Mouse (Mus musculus) intestine, embryonic 14.5 days (tissue): ENCODE measurements around the gene Brox. TPM values are rescaled to one million over a fixed set of nuclear protein-coding genes. Genes with fewer than 3 reads are reported as not detected.
A peak's percentile ranks its signal among the peaks of the same experiment; 100 is the strongest.
"Not testable (repeated sequence)": the region's sequence is repeated elsewhere in the genome, so short reads cannot be mapped to it uniquely, and the experiment has no call there.

Experiments used
- ATAC-seq: fragments of 200-750 bp; cut with Nextera tagmentation; replicated peaks from 2 replicates; pipeline ENCODE4 v1.8.0; 2017; ENCODE audit warnings: low read depth, moderate number of reproducible peaks, moderate TSS enrichment, moderate library complexity; ENCODE audit not compliant: low FRiP score, low TSS enrichment
- DNase-seq: peaks from one replicate; pipeline ENCODE4 v3.0.0-alpha.2; 2018; ENCODE audit warnings: low spot score
- H3K27ac ChIP-seq: fragments of 300-500 bp; sonication (generic); 2 replicates; pipeline ENCODE4 v1.5.1; 2014; ENCODE audit warnings: low read depth, mild to moderate bottlenecking, control low read depth
- H3K27me3 ChIP-seq: fragments of 300-500 bp; sonication (generic); replicated peaks from 2 replicates; pipeline ENCODE4 v1.6.1; 2014; ENCODE audit warnings: low read length, control low read depth; ENCODE audit not compliant: control insufficient read depth, insufficient read depth
- H3K36me3 ChIP-seq: fragments of 300-500 bp; sonication (generic); 2 replicates; pipeline ENCODE4 v1.6.1; 2014; ENCODE audit warnings: low read length, control low read depth; ENCODE audit not compliant: control insufficient read depth, insufficient read depth
- H3K4me1 ChIP-seq: fragments of 300-500 bp; sonication (generic); replicated peaks from 2 replicates; pipeline ENCODE4 v1.6.1; 2014; ENCODE audit warnings: low read length, control low read depth, mixed read lengths; ENCODE audit not compliant: control insufficient read depth, insufficient read depth
- H3K4me2 ChIP-seq: fragments of 300-500 bp; sonication (generic); 2 replicates; pipeline ENCODE4 v1.6.1; 2014; ENCODE audit warnings: low read length
- H3K4me3 ChIP-seq: fragments of 300-500 bp; sonication (generic); 2 replicates; pipeline ENCODE4 v1.5.1; 2014; ENCODE audit warnings: low read depth, low read length, control low read depth, mixed read lengths
- H3K9ac ChIP-seq: fragments of 300-500 bp; sonication (generic); 2 replicates; pipeline ENCODE4 v1.6.1; 2014; ENCODE audit warnings: mild to moderate bottlenecking, low read length
- H3K9me3 ChIP-seq: fragments of 300-500 bp; sonication (generic); 2 replicates; pipeline ENCODE4 v1.6.1; 2016; ENCODE audit warnings: low read length, control low read depth; ENCODE audit not compliant: control insufficient read depth
- WGBS: fragments of 180-500 bp; shearing (Covaris S2); extraction: QIAGEN DNeasy Blood & Tissue Kit; methylation state at CpG from one replicate; pipeline ENCODE4 v1.1.7; 2014; 5-methylcytosine and 5-hydroxymethylcytosine counted together
- polyA plus RNA-seq: library from polyadenylated mRNA; unstranded; fragments of >200 nt; fragmentation: Nextera tagmentation; extraction: Ambion mirVana; gene quantifications from 2 replicates; pipeline ENCODE4 v1.2.1, GENCODE M21; 2014

Gene Brox
- polyA plus RNA-seq, 1 experiment from 2014 or later, result 44.7 TPM

DNA sequence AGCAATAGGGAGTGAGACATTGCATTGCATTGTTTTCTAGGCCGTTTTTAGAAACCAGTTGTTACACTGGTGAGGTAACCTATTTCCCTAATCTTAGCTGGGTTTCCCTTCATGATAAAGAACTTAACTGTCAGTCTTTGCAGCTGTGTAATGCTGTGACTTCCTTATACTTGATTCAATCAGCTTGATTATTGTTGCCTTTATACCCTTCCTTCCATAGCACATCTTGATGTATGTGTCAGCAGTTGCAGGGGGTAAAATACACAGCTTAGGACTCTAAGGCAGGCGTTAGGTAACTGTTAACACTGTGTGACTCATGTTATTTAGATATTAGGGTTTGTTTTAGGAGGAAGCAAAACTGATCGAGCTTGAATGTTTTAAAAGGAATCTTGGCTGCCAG is 23.6 kb upstream of the Brox start:
- peaks cover 74% of the 10 kb centered on the region for H3K36me3 ChIP-seq
- 72% methylated on average over 3 of the region's 3 CpGs for WGBS
- H3K27ac ChIP-seq, result no peak overlapping the region
- H3K9me3 ChIP-seq, result no peaks in the 10 kb centered on the region
- H3K4me1 ChIP-seq, result no peaks in the 10 kb centered on the region
- no peak for DNase-seq
- no peak for ATAC-seq
- H3K27me3 ChIP-seq, result no peaks in the 10 kb centered on the region
- H3K9ac ChIP-seq, result no peak overlapping the region
- no peak overlapping the region for H3K4me2 ChIP-seq
- no peak overlapping the region for H3K4me3 ChIP-seq

DNA sequence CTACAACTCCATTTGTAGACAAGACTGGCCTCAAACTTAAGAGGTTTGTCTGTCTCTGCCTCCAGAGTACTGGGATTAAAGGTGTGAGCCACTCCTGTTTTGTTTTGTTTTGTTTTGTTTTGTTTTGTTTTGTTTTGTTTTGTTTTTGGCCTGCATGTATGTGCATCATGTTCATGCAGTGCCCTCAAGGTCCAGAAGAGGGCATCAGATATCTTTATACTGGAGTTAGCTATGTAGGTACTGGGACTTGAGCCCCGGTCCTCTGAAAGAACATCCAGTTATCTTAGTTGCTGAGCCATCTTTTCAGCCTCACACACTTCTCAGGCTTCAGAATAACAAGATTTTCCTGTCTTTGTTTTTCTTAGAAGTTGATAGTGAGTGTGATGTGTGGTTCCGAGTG is 18.7 kb upstream of the Brox start:
- DNase-seq (no peak), ATAC-seq (no peak)
- no peaks in the 10 kb centered on the region for H3K4me1 ChIP-seq
- H3K4me2 ChIP-seq, result no peak overlapping the region
- H3K27me3 ChIP-seq, result no peaks in the 10 kb centered on the region
- H3K9me3 ChIP-seq, result no peaks in the 10 kb centered on the region
- H3K4me3 ChIP-seq, result no peak overlapping the region
- peaks cover 76% of the 10 kb centered on the region for H3K36me3 ChIP-seq
- H3K27ac ChIP-seq, result no peak overlapping the region
- no peak overlapping the region for H3K9ac ChIP-seq
- WGBS, result 90% methylated on average over 2 of the region's 2 CpGs

DNA sequence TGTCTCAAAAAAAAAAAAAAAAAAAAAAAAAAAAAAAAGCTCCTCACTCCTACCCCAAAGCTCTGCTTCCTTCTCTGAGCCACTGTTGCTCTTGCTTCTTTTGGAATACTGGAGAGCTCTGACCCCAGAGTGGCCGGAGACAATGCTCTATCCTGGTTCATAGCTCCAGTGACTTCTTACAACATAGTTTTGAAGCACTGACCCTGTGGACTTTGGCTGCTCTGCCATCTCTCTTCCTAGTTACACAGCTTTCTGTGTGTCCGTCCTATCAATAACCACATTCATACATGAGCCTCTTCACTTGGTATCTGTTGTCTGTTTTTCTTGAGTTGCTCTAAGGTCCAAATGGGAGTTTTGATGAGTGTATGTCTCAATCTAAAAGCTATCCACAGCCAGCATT is 15.0 kb upstream of the Brox start:
- H3K36me3 ChIP-seq, result peaks cover 61% of the 10 kb centered on the region
- H3K4me1 ChIP-seq, result no peaks in the 10 kb centered on the region
- 92% methylated on average over 2 of the region's 2 CpGs for WGBS
- ATAC-seq (no peak), DNase-seq (no peak)
- H3K9me3 ChIP-seq, result no peaks in the 10 kb centered on the region
- H3K4me2 ChIP-seq, result no peak overlapping the region
- H3K9ac ChIP-seq, result no peak overlapping the region
- H3K27me3 ChIP-seq, result no peaks in the 10 kb centered on the region
- no peak overlapping the region for H3K27ac ChIP-seq
- H3K4me3 ChIP-seq, result no peak overlapping the region

DNA sequence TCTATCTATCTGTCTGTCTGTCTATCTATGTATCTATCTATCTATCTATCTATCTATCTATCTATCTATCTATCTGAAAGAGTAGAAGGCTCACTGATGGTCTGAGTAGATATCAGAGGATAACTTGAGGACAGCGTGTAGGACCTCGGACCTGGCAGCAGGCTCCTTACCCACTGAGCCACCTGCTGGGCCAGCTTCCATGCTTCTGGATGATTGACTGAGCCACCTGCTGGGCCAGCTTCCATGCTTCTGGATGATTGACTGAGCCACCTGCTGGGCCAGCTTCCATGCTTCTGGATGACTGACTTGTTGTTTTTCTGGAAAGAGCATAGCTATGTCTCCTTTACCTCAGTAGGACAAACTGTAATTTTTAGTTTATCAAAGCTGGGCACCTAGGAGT is 12.5 kb upstream of the Brox start:
- peaks cover 41% of the 10 kb centered on the region for H3K36me3 ChIP-seq
- DNase-seq, H3K27me3 ChIP-seq, H3K4me1 ChIP-seq, H3K9me3 ChIP-seq, H3K27ac ChIP-seq, H3K4me2 ChIP-seq, H3K9ac ChIP-seq, ATAC-seq, H3K4me3 ChIP-seq: not testable (repeated sequence)
- 83% methylated on average over 2 of the region's 2 CpGs for WGBS

DNA sequence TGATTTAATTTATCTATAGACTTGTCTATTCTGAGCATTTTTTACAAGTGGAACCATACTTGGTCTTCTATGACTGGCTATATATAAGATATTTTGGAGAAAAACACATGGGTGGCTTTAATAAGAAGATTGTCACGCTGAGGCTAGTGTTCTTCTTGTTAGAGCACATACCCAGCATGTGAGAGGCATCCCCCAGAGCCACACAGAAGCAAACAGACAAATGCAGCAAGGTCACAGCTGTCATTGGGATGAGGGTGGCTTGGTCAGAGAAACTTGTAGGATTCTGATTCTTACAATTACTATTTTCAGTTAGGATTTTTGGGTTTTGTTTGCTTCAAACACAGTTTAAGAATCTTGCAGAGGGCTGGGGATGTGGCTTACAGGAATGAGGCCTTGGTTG is 11.4 kb upstream of the Brox start:
- Histone ChIP-seq H3K27me3 (no peaks in the 10 kb centered on the region), H3K9ac (no peak overlapping the region), H3K4me1 (no peaks in the 10 kb centered on the region), H3K4me2 (no peak overlapping the region), H3K9me3 (no peaks in the 10 kb centered on the region), H3K4me3 (no peak overlapping the region), H3K27ac (no peak overlapping the region), H3K36me3 (peaks cover 31% of the 10 kb centered on the region)
- WGBS, result 83% methylated on average over 1 of the region's 1 CpGs
- DNase-seq (no peak), ATAC-seq (no peak)

DNA sequence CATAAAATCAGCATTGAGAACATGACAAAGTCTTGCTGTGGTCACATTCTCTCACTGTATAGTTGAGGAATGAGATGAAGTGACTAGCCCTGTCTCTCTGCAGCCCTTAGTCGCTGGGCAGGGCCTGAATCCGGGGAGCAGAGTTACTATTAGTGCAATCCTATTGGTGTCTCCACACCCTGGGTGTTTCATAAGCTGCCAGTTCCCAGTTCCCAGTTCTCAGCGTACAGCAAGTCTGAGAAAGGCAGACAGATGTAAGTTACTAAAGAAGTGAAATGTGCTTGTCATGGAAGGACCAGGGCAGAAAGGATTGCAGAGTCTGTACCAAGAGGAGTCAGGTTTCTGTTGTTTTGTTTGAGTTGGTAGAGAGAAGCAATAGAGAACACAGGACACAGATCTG is 10.5 kb upstream of the Brox start:
- WGBS, result 76% methylated on average over 3 of the region's 3 CpGs
- Histone ChIP-seq H3K4me1 (no peaks in the 10 kb centered on the region), H3K27me3 (no peaks in the 10 kb centered on the region), H3K4me2 (no peak overlapping the region), H3K9me3 (no peaks in the 10 kb centered on the region), H3K4me3 (no peak overlapping the region), H3K36me3 (peaks cover 22% of the 10 kb centered on the region), H3K27ac (no peak overlapping the region), H3K9ac (no peak overlapping the region)
- no peak for ATAC-seq
- DNase-seq, result no peak

DNA sequence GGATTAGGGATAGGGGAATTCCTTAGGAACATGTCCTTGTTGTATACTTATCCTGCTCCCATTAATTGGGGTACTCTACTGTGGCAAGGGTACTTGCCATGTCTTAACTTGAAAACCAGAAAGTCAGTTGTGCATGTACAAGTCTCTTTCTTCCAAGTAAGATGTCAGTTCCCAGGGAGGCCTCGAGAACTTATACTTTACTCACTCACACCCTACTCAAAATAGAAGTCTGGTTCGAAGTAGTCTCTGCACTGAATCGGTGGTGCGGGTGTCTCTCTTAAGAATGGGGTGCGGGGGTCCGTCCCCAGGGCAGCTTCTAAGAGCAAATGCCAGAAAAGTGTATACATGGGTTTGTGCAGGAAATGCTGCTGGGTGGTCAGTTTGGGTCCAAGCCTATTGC is 2.1 kb upstream of the Brox start:
- no peak overlapping the region for H3K9ac ChIP-seq
- no peak overlapping the region for H3K27ac ChIP-seq
- H3K4me2 ChIP-seq, result no peak overlapping the region
- no peaks in the 10 kb centered on the region for H3K9me3 ChIP-seq
- no peaks in the 10 kb centered on the region for H3K4me1 ChIP-seq
- no peak overlapping the region for H3K4me3 ChIP-seq
- ATAC-seq (no peak), DNase-seq (peak; percentile 100)
- H3K27me3 ChIP-seq, result no peaks in the 10 kb centered on the region
- WGBS, result 86% methylated on average over 6 of the region's 6 CpGs
- no peaks in the 10 kb centered on the region for H3K36me3 ChIP-seq

DNA sequence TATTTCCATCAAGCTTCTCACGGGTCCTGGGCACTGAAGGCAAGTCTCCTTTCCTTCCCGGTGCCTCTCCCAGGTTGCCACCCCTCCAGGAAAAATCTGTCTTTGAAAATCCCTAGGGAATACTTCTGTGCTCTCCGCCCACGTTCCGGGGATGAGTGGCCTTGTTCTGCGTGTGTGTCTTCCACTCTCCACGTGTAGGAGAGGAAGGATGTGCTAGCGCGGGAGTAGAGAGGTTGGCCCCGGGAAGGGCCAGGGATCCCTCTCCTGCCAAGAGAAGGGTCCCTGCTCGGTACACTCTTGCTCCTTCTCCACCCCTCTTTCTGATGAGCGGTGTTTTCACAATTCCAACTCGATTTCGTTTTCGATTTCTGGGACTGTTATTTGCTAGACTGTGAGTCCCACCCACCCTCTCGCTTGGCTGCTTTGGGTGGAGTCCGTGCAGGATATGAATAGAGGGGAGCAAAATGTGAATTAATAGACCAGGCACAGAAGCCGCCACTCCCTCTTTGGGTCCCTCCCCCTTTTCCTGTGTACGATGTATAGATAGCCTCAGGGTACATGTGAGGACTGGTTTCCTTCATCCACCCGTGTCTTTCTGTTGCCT is 919 bp upstream of the Brox start:
- ATAC-seq (no peak; the same call in 1 of the 2 replicates), DNase-seq (peak; percentile 80)
- Histone ChIP-seq H3K27me3 (no peaks in the 10 kb centered on the region), H3K36me3 (peaks cover 10% of the 10 kb centered on the region), H3K4me1 (no peaks in the 10 kb centered on the region), H3K9ac (peak overlapping the region; percentile 34), H3K9me3 (no peaks in the 10 kb centered on the region), H3K4me3 (peak overlapping the region; percentile 47), H3K4me2 (peak overlapping the region; percentile 49), H3K27ac (peak overlapping the region; percentile 2; the same call in 1 of the 2 replicates)
- under 1% methylated on average over 20 of the region's 20 CpGs for WGBS

DNA sequence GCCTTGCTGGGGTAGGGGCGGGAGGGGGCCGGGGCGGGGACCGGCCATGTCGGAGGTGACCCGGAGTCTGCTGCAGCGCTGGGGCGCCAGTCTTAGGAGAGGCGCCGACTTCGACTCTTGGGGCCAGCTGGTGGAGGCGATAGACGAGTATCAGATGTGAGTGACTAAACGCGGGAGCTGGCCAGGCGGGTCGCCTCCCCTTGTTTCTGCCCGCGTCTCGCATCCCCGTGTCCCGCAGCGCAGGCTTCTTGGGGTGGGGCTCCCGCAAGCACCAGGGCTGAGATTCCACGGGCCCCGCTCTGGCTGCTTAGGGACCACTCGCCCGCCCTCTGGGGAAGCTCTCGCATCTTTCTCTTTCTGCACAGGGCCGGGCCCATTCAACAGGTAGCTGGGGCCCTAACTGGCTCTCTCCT is 410 bp upstream of the Brox start:
- Histone ChIP-seq H3K27ac (peak overlapping the region; percentile 2; the same call in 1 of the 2 replicates), H3K4me1 (no peaks in the 10 kb centered on the region), H3K4me2 (peak overlapping the region; percentile 49), H3K4me3 (peak overlapping the region; percentile 47), H3K9ac (peak overlapping the region; percentile 34), H3K27me3 (no peaks in the 10 kb centered on the region), H3K9me3 (no peaks in the 10 kb centered on the region), H3K36me3 (peaks cover 15% of the 10 kb centered on the region)
- WGBS, result 1% methylated on average over 28 of the region's 30 CpGs
- DNase-seq (peak; percentile 81), ATAC-seq (no peak; the same call in none of the 2 replicates)
